Mouse (Mus musculus) erythroblast, embryonic 14.5 days (primary cell): ENCODE data around the gene Ldhal6b.

Experiments
- GATA1 ChIP-seq: IDR thresholded peaks from 2 replicates; pipeline ENCODE4 v1.6.1; 2012; ENCODE audit warnings: low read length, inconsistent platforms, mixed read lengths
- TAL1 ChIP-seq: IDR thresholded peaks from 3 replicates; pipeline ENCODE4 v1.6.1; 2012; ENCODE audit warnings: low read length, inconsistent platforms, mixed read lengths

DNA sequence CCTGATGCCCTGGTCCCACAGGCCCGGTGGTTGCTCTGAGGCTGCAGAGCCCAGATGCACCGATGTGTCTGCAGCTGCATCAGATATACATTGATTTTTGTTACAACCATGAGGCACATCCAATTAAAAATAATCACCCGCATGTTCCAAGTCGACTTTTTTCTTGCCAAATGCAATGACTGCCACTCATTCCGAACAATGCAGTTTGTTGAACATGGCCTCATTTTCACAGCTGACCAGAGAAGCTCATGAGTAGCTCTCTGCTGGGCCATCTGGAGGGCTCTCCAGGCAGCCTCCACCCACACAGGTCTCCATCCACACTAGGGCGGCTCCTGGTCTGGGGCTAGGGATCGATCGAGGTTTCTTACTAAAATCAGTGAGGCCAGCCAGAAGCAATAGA is 45.6 kb downstream of the Ldhal6b start:
- TF ChIP-seq GATA1 (no peak), TAL1 (no peak)
